Mouse (Mus musculus): Measurements from ENCODE around the gene Myrip.

Myrip gene

DNA sequence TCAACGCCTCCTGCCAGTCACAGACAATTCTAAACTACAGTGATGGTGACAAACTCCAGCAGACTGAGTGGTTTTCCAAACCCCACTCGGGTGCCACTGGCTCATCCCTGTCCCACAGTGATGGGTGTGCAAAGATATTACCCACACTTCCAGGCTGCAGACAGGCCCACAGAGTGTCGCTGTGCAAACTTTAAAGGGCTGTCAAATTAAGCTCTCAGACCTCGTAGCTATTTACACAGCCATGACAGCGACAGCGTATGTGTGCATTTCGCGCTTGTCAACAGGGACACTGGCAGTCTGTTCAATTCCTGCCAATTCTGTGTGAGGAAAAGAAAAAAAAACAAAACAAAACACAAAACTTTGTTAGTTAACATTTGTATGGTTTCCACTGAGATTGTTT lies 134.5 kb downstream of the Myrip start:
- DNase-seq (ENCODE audit: low read depth, low spot score) = no peak
- H3K36me3 ChIP-seq (ENCODE audit: control insufficient read depth, insufficient read depth, low read length, poor library complexity, severe bottlenecking) = no peaks in the 10 kb centered on the region
- H3K27me3 ChIP-seq (ENCODE audit: control insufficient read depth, insufficient read depth, low read length, poor library complexity, severe bottlenecking) = no peaks in the 10 kb centered on the region

GRCm38 (mm10) chr9:120436854-120437253 lies 135.5 kb downstream of the Myrip start:
- no peak for DNase-seq (ENCODE audit: low read depth, low spot score)
- no peaks in the 10 kb centered on the region for H3K36me3 ChIP-seq (ENCODE audit: control insufficient read depth, insufficient read depth, low read length, poor library complexity, severe bottlenecking)
- no peaks in the 10 kb centered on the region for H3K27me3 ChIP-seq (ENCODE audit: control insufficient read depth, insufficient read depth, low read length, poor library complexity, severe bottlenecking)

DNA sequence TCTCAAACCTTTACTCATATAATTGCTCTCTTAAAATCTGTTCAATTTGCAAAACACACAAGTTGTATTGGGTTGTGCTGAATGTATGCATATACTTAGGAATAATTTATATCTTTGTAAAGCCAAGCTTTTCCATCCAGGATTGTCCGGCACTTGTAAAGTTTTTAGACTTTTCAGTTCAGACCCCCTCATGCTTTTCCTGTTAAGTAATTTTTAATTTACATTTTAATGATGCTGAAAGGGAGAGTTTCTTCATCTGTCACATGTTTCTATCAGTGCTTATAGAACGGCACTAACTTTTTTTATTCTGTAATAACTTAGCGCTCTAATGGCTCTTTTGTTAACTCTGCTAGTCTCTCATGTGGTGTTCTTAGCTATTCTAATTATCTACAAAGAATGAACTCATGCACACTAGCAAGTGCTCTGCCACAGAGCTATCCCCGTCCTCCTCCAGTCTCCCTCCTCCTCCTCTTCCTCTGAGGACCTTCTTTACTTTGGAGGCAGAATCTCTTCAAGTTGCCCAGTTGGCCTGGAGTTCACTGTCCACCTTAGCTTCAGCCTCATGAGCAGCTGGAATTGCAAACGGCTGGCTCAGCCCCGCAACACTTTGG lies 136.1 kb downstream of the Myrip start:
- no peak for DNase-seq (ENCODE audit: low read depth, low spot score)
- Histone ChIP-seq H3K27me3 (ENCODE audit: control insufficient read depth, insufficient read depth, low read length, poor library complexity, severe bottlenecking) (no peaks in the 10 kb centered on the region), H3K36me3 (ENCODE audit: control insufficient read depth, insufficient read depth, low read length, poor library complexity, severe bottlenecking) (no peaks in the 10 kb centered on the region)

DNA sequence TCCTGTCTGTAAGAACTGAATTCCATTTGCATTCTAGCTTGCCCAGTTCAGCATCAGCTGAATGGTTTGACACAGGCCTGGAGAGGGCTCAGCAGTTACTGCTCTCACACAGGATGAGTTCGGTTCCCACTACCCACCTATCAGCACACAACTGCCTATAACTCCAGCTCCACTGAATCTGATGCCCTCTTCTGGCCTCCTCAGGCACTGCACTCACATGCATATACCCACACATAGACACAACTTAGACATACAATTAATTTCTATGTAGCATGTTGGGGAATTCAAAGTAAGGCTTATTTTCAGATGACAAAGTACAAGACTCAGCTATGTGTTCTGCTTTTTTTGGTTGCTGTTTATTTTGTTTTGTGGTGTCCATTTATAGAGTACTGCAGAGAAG lies 137.0 kb downstream of the Myrip start:
- DNase-seq (ENCODE audit: low read depth, low spot score) = no peak
- Histone ChIP-seq H3K27me3 (ENCODE audit: control insufficient read depth, insufficient read depth, low read length, poor library complexity, severe bottlenecking) (no peaks in the 10 kb centered on the region), H3K36me3 (ENCODE audit: control insufficient read depth, insufficient read depth, low read length, poor library complexity, severe bottlenecking) (no peaks in the 10 kb centered on the region)

- Histone ChIP-seq H3K36me3 (ENCODE audit: control insufficient read depth, insufficient read depth, low read length, poor library complexity, severe bottlenecking) (no peaks in the 10 kb centered on the region), H3K27me3 (ENCODE audit: control insufficient read depth, insufficient read depth, low read length, poor library complexity, severe bottlenecking) (no peaks in the 10 kb centered on the region)
- no peak for DNase-seq (ENCODE audit: low read depth, low spot score)
Measured at GRCm38 (mm10) chr9:120438781-120439180, 137.5 kb downstream of the Myrip start.

- Histone ChIP-seq H3K36me3 (ENCODE audit: control insufficient read depth, insufficient read depth, low read length, poor library complexity, severe bottlenecking) (no peaks in the 10 kb centered on the region), H3K27me3 (ENCODE audit: control insufficient read depth, insufficient read depth, low read length, poor library complexity, severe bottlenecking) (no peaks in the 10 kb centered on the region)
- no peak for DNase-seq (ENCODE audit: low read depth, low spot score)
Measured at GRCm38 (mm10) chr9:120444642-120445041, 143.3 kb downstream of the Myrip start.

- DNase-seq (ENCODE audit: low read depth, low spot score) = no peak
- Histone ChIP-seq H3K36me3 (ENCODE audit: control insufficient read depth, insufficient read depth, low read length, poor library complexity, severe bottlenecking) (no peaks in the 10 kb centered on the region), H3K27me3 (ENCODE audit: control insufficient read depth, insufficient read depth, low read length, poor library complexity, severe bottlenecking) (no peaks in the 10 kb centered on the region)
Measured at GRCm38 (mm10) chr9:120449696-120450329, 148.5 kb downstream of the Myrip start.

DNA sequence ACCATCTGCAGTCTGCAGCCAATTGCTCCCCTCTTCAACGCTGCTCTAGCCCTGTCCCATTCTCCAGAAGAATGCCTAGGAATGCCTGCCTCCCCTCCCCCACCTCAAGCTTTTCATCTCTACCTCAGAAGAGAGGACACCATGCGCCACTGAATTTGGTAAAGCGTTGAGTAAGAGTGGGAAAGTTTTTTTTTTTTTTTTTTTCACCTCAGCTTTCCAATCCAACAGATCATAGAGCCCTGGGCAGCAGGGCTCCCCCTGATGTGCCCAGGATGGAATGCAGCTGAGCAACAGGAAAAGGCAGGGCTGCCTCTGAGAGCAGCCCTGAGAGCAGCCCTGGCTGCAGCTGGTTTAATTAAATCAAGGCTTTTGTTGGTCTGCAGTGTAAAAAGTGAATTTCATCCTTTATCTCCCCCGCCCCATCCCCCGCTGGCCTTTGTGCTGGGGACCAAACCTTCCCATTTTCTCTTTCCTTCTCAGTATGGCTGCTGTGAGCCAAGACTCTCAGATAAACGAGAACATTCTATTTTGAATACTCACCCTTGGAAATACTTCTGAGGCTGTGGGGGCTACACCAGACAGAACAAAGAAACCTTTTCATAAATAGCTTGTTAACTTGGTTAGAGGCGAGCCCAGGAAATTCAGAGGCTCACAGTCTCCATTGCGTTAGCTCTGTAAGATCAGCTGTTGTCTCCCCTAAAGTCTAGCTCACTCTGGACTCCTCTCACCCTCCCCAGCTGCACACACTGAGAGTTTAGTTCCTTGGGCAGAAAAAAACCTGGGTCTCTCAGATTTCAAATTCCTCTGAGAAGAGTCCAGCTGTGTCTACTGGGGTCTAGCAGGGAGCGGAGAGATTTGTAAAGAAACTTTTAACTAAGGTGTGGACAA lies 154.7 kb downstream of the Myrip start:
- no peak for DNase-seq (ENCODE audit: low read depth, low spot score)
- Histone ChIP-seq H3K27me3 (ENCODE audit: control insufficient read depth, insufficient read depth, low read length, poor library complexity, severe bottlenecking) (no peaks in the 10 kb centered on the region), H3K36me3 (ENCODE audit: control insufficient read depth, insufficient read depth, low read length, poor library complexity, severe bottlenecking) (no peaks in the 10 kb centered on the region)

GRCm38 (mm10) chr9:120470431-120470830 lies 169.1 kb downstream of the Myrip start:
- no peaks in the 10 kb centered on the region for H3K27me3 ChIP-seq (ENCODE audit: control insufficient read depth, insufficient read depth, low read length, poor library complexity, severe bottlenecking)
- DNase-seq (ENCODE audit: low read depth, low spot score) = no peak

GRCm38 (mm10) chr9:120481644-120482043 lies 180.3 kb downstream of the Myrip start:
- no peaks in the 10 kb centered on the region for H3K36me3 ChIP-seq (ENCODE audit: control insufficient read depth, insufficient read depth, low read length, poor library complexity, severe bottlenecking)
- no peaks in the 10 kb centered on the region for H3K27me3 ChIP-seq (ENCODE audit: control insufficient read depth, insufficient read depth, low read length, poor library complexity, severe bottlenecking)
- no peak for DNase-seq (ENCODE audit: low read depth, low spot score)

More at GRCm38 (mm10) chr9:120470431-120470830, 169.1 kb downstream of the Myrip start:
- H3K36me3 ChIP-seq (ENCODE audit: control insufficient read depth, insufficient read depth, low read length, poor library complexity, severe bottlenecking) = no peaks in the 10 kb centered on the region

- Histone ChIP-seq H3K36me3 (ENCODE audit: control insufficient read depth, insufficient read depth, low read length, poor library complexity, severe bottlenecking) (no peaks in the 10 kb centered on the region), H3K27me3 (ENCODE audit: control insufficient read depth, insufficient read depth, low read length, poor library complexity, severe bottlenecking) (no peaks in the 10 kb centered on the region)
- DNase-seq (ENCODE audit: low read depth, low spot score) = no peak
Measured at GRCm38 (mm10) chr9:120482382-120482781, 181.1 kb downstream of the Myrip start.

DNA sequence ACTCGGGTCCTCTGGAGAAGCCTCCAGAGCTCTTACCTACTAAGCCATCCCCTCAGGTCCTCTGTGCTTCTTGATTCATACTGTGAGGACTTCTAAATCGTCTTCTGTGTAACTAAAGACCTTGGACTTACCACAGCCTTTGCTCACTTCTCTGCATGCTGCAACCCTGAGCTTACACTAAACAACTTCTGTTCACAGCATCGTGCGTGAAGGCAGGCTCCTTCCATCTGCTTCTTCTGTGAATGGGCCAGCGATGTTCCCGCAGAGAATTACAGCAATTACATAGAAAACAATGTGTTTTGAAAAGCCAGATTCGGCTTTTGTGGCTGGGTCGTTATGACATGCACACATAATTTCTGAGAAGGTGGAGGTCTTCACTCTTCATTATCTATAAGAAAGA lies 181.8 kb downstream of the Myrip start:
- no peaks in the 10 kb centered on the region for H3K27me3 ChIP-seq (ENCODE audit: control insufficient read depth, insufficient read depth, low read length, poor library complexity, severe bottlenecking)
- H3K36me3 ChIP-seq (ENCODE audit: control insufficient read depth, insufficient read depth, low read length, poor library complexity, severe bottlenecking) = no peaks in the 10 kb centered on the region
- no peak for DNase-seq (ENCODE audit: low read depth, low spot score)

DNA sequence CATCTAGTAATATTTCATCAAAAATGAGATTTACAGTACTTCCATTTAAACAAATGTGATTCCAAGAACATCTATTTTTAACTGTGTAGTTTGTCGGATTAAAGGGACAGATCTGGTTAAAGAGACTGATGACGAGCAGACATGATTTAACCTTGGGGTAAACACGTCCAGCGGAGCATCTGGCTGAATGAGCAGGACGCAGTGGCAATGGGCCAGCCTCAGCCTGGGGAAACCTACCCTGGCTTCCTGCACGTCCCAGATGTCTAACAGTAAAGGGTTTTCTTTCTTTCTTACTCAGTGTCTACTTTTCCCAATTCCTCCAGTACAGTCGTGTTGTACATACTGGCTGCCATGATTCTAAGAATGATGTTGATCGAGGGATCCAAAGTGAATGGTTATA lies 185.8 kb downstream of the Myrip start:
- Histone ChIP-seq H3K27me3 (ENCODE audit: control insufficient read depth, insufficient read depth, low read length, poor library complexity, severe bottlenecking) (no peaks in the 10 kb centered on the region), H3K36me3 (ENCODE audit: control insufficient read depth, insufficient read depth, low read length, poor library complexity, severe bottlenecking) (no peaks in the 10 kb centered on the region)
- DNase-seq (ENCODE audit: low read depth, low spot score) = no peak

DNA sequence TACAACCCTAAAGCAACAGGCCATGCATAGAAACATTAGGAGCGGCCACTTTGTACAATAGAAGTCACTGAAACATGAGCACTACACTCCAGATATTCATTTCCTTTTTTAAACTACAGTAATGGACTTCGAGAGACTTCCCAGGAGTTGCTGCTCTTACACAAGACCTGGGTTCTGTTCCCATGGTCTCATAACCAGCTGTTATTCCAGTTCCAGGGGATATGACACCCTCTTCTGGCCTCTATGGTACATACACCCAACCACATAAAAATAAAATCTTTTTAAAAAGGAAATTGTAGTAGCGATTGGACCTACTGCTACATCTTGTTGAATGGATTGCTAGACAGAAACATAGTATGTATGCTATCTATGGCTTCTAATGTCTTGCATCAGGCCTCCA lies 190.2 kb downstream of the Myrip start:
- H3K36me3 ChIP-seq (ENCODE audit: control insufficient read depth, insufficient read depth, low read length, poor library complexity, severe bottlenecking) = peaks cover 10% of the 10 kb centered on the region
- DNase-seq (ENCODE audit: low read depth, low spot score) = peak; percentile 27
- H3K27me3 ChIP-seq (ENCODE audit: control insufficient read depth, insufficient read depth, low read length, poor library complexity, severe bottlenecking) = no peaks in the 10 kb centered on the region

- no peak for DNase-seq (ENCODE audit: low read depth, low spot score)
- Histone ChIP-seq H3K27me3 (ENCODE audit: control insufficient read depth, insufficient read depth, low read length, poor library complexity, severe bottlenecking) (no peaks in the 10 kb centered on the region), H3K36me3 (ENCODE audit: control insufficient read depth, insufficient read depth, low read length, poor library complexity, severe bottlenecking) (peaks cover 10% of the 10 kb centered on the region)
Measured at GRCm38 (mm10) chr9:120492010-120492399, 190.7 kb downstream of the Myrip start, which contains the start of gene Eif1b. Eif1b (plus strand) TSS chr9:120492232.
